Mouse (Mus musculus): ENCODE data around the gene Mapkapk3. TPM values are rescaled to one million over a fixed set of nuclear protein-coding genes. Genes with fewer than 3 reads are reported as not detected.

Gene Mapkapk3
- 3.6 and 4.8 TPM in 2 replicates for polyA plus RNA-seq (2014; fragmentation: Nextera tagmentation; extraction: Ambion mirVana)

GRCm38 (mm10) chr9:107289211-107290076 is at the start of gene Mapkapk3:
Gene Mapkapk3, minus strand, starts transcription at chr9:107289877.
- Histone ChIP-seq H3K9me3 (ENCODE audit: control insufficient read depth, low read length) (no peaks in the 10 kb centered on the region), H3K4me2 (ENCODE audit: low read depth) (peak within 1 kb of the TSS; percentile 77), H3K4me3 (ENCODE audit: low read depth, low read length) (peak within 1 kb of the TSS; percentile 38), H3K9ac (ENCODE audit: low read length) (peak within 1 kb of the TSS; percentile 33), H3K27ac (ENCODE audit: low read depth, low read length) (no peak within 1 kb of the TSS), H3K27me3 (ENCODE audit: control insufficient read depth, insufficient read depth, low read length) (0 out of 2 replicates have a peak, but pooled peaks cover 3% of the 10 kb centered on the region), H3K36me3 (ENCODE audit: control insufficient read depth, insufficient read depth, low read length) (no peaks in the 10 kb centered on the region), H3K4me1 (ENCODE audit: control insufficient read depth, insufficient read depth, low read length) (peaks cover 7% of the 10 kb centered on the region; the same call in 1 of the 2 replicates)
- WGBS, result 3% methylated on average over 47 of the region's 49 CpGs
- ATAC-seq (ENCODE audit: insufficient read depth, low FRiP score, low TSS enrichment), result peak; percentile 56; the same call in 1 of the 2 replicates
- peak; percentile 77 for DNase-seq (ENCODE audit: low spot score)

- peak within 1 kb of the TSS; percentile 68 for H3K9ac ChIP-seq (ENCODE audit: low read length)
- no peaks in the 10 kb centered on the region for H3K36me3 ChIP-seq (ENCODE audit: control insufficient read depth, insufficient read depth, low read length)
- H3K27me3 ChIP-seq (ENCODE audit: control insufficient read depth, insufficient read depth, low read length), result no peaks in the 10 kb centered on the region
- 6% methylated on average over 30 of the region's 30 CpGs for WGBS
- H3K27ac ChIP-seq (ENCODE audit: low read depth, low read length), result peak within 1 kb of the TSS; percentile 23; the same call in 1 of the 2 replicates
- ATAC-seq (ENCODE audit: insufficient read depth, low FRiP score, low TSS enrichment) (peak; percentile 65), DNase-seq (ENCODE audit: low spot score) (peak; percentile 83)
- peak within 1 kb of the TSS; percentile 89 for H3K4me2 ChIP-seq (ENCODE audit: low read depth)
- H3K9me3 ChIP-seq (ENCODE audit: control insufficient read depth, low read length), result no peaks in the 10 kb centered on the region
- peak within 1 kb of the TSS; percentile 52 for H3K4me3 ChIP-seq (ENCODE audit: low read depth, low read length)
- peaks cover 15% of the 10 kb centered on the region; the same call in 1 of the 2 replicates for H3K4me1 ChIP-seq (ENCODE audit: control insufficient read depth, insufficient read depth, low read length)
Measured at GRCm38 (mm10) chr9:107338172-107338883, 48.7 kb upstream of the Mapkapk3 start, which contains the start of gene Hemk1. Gene Hemk1, minus strand, starts transcription at chr9:107338350.

DNA sequence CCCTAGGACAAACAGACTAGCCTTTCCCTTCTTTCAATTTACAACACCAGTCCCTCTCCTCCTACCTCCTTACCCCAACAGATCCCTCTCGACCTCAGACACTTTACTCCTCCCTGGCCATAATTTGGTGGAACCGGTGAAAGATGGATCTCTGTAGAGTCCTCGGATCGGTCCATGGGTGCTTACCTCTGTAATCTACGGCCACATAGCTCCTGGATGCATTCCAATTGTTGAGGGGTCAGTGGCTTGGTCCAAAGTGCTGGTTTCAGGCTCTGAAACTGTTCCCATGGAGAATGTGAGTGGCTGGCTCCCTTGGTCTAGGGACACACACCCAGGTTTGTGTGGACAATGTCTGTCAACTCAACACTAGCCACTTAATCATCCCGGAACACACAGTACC is 46.7 kb upstream of the Mapkapk3 start:
- DNase-seq (ENCODE audit: low spot score) (no peak), ATAC-seq (ENCODE audit: insufficient read depth, low FRiP score, low TSS enrichment) (no peak)
- no peaks in the 10 kb centered on the region for H3K27me3 ChIP-seq (ENCODE audit: control insufficient read depth, insufficient read depth, low read length)
- H3K36me3 ChIP-seq (ENCODE audit: control insufficient read depth, insufficient read depth, low read length), result no peaks in the 10 kb centered on the region
- no peak overlapping the region for H3K27ac ChIP-seq (ENCODE audit: low read depth, low read length)
- WGBS, result 83% methylated on average over 6 of the region's 6 CpGs
- H3K9ac ChIP-seq (ENCODE audit: low read length), result no peak overlapping the region
- no peaks in the 10 kb centered on the region for H3K9me3 ChIP-seq (ENCODE audit: control insufficient read depth, low read length)
- H3K4me2 ChIP-seq (ENCODE audit: low read depth), result no peak overlapping the region
- no peak overlapping the region for H3K4me3 ChIP-seq (ENCODE audit: low read depth, low read length)
- peaks cover 15% of the 10 kb centered on the region; the same call in 1 of the 2 replicates for H3K4me1 ChIP-seq (ENCODE audit: control insufficient read depth, insufficient read depth, low read length)

GRCm38 (mm10) chr9:107335909-107336308 is 46.2 kb upstream of the Mapkapk3 start:
- H3K36me3 ChIP-seq (ENCODE audit: control insufficient read depth, insufficient read depth, low read length), result no peaks in the 10 kb centered on the region
- no peak overlapping the region for H3K9ac ChIP-seq (ENCODE audit: low read length)
- peaks cover 12% of the 10 kb centered on the region; the same call in 1 of the 2 replicates for H3K4me1 ChIP-seq (ENCODE audit: control insufficient read depth, insufficient read depth, low read length)
- H3K27ac ChIP-seq (ENCODE audit: low read depth, low read length), result no peak overlapping the region
- WGBS, result 18% methylated on average over 5 of the region's 5 CpGs
- no peak overlapping the region for H3K4me3 ChIP-seq (ENCODE audit: low read depth, low read length)
- no peaks in the 10 kb centered on the region for H3K27me3 ChIP-seq (ENCODE audit: control insufficient read depth, insufficient read depth, low read length)
- no peak for ATAC-seq (ENCODE audit: insufficient read depth, low FRiP score, low TSS enrichment)
- DNase-seq (ENCODE audit: low spot score), result peak; percentile 71
- H3K4me2 ChIP-seq (ENCODE audit: low read depth), result no peak overlapping the region
- no peaks in the 10 kb centered on the region for H3K9me3 ChIP-seq (ENCODE audit: control insufficient read depth, low read length)

DNA sequence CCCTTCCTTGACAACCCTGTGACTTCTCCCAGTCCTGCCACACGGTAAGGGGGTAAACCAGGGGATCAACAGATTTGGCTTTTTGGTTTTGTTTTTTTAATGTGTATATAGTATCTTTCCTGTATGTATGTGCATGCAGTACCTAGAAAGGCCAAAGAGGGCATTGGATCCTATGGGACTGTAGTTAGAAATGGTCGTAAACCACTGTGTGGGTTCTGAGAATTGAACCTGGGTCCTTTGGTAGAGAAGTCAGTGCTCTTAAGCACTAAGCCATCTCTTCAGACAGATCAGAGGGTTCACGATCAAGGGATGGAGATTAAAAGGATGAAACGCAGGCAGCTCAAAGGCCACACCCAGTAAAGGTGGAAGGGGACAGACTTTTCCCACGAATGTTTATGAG is 45.4 kb upstream of the Mapkapk3 start:
- WGBS, result 88% methylated on average over 5 of the region's 5 CpGs
- Histone ChIP-seq H3K36me3 (ENCODE audit: control insufficient read depth, insufficient read depth, low read length) (no peaks in the 10 kb centered on the region), H3K4me1 (ENCODE audit: control insufficient read depth, insufficient read depth, low read length) (peaks cover 10% of the 10 kb centered on the region; the same call in 1 of the 2 replicates), H3K9ac (ENCODE audit: low read length) (no peak overlapping the region), H3K27me3 (ENCODE audit: control insufficient read depth, insufficient read depth, low read length) (no peaks in the 10 kb centered on the region), H3K27ac (ENCODE audit: low read depth, low read length) (no peak overlapping the region), H3K4me3 (ENCODE audit: low read depth, low read length) (no peak overlapping the region), H3K9me3 (ENCODE audit: control insufficient read depth, low read length) (no peaks in the 10 kb centered on the region), H3K4me2 (ENCODE audit: low read depth) (no peak overlapping the region)
- DNase-seq (ENCODE audit: low spot score) (no peak), ATAC-seq (ENCODE audit: insufficient read depth, low FRiP score, low TSS enrichment) (no peak)

DNA sequence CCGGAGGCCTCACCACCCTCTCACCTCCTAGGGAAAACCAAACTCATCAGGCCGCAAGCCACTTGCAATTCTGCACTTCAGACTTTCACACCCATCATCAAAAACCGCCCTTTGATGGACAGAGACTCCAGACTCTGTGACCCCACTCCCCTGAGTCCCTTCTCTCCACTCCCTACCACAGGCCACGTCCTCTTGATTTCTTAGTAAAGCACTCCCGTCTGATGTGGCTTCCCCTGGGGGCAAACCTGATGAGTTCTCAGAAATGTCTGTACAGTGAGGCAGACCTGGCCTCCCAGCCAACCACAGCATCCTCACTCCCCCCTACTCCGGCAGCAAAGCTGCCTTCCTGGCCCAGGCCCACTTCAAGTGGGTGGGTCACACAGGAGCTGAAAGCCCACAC is 44.7 kb upstream of the Mapkapk3 start:
- DNase-seq (ENCODE audit: low spot score), result no peak
- H3K27me3 ChIP-seq (ENCODE audit: control insufficient read depth, insufficient read depth, low read length), result no peaks in the 10 kb centered on the region
- no peak for ATAC-seq (ENCODE audit: insufficient read depth, low FRiP score, low TSS enrichment)
- H3K4me2 ChIP-seq (ENCODE audit: low read depth), result no peak overlapping the region
- H3K36me3 ChIP-seq (ENCODE audit: control insufficient read depth, insufficient read depth, low read length), result no peaks in the 10 kb centered on the region
- no peaks in the 10 kb centered on the region for H3K9me3 ChIP-seq (ENCODE audit: control insufficient read depth, low read length)
- H3K4me3 ChIP-seq (ENCODE audit: low read depth, low read length), result no peak overlapping the region
- H3K27ac ChIP-seq (ENCODE audit: low read depth, low read length), result no peak overlapping the region
- H3K4me1 ChIP-seq (ENCODE audit: control insufficient read depth, insufficient read depth, low read length), result peaks cover 10% of the 10 kb centered on the region; the same call in 1 of the 2 replicates
- no peak overlapping the region for H3K9ac ChIP-seq (ENCODE audit: low read length)
- WGBS, result 86% methylated on average over 6 of the region's 6 CpGs

DNA sequence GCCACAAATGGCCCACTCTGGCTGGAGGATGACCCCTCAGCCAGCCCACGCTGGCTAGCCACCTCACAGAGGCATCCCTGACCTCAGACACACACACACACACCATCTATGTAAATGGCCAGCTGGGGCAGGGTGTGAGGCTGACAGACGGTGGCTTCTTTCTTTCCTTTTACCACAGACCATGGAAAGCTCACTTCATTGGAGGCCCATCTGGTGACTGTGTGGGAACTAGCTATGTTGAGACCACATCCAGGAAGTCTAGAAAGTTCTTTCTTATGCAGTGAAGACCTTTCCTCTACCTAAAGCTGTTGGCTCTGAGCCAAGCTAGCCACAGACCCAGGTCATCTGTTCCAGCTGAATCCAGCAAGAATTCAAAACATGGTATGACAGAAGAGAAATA is 44.0 kb upstream of the Mapkapk3 start:
- no peaks in the 10 kb centered on the region for H3K27me3 ChIP-seq (ENCODE audit: control insufficient read depth, insufficient read depth, low read length)
- DNase-seq (ENCODE audit: low spot score) (no peak), ATAC-seq (ENCODE audit: insufficient read depth, low FRiP score, low TSS enrichment) (no peak)
- no peaks in the 10 kb centered on the region for H3K36me3 ChIP-seq (ENCODE audit: control insufficient read depth, insufficient read depth, low read length)
- no peaks in the 10 kb centered on the region for H3K9me3 ChIP-seq (ENCODE audit: control insufficient read depth, low read length)
- H3K9ac ChIP-seq (ENCODE audit: low read length), result no peak overlapping the region
- H3K27ac ChIP-seq (ENCODE audit: low read depth, low read length), result no peak overlapping the region
- no peak overlapping the region for H3K4me3 ChIP-seq (ENCODE audit: low read depth, low read length)
- no peak overlapping the region for H3K4me2 ChIP-seq (ENCODE audit: low read depth)
- WGBS, result 61% methylated on average over 2 of the region's 2 CpGs
- H3K4me1 ChIP-seq (ENCODE audit: control insufficient read depth, insufficient read depth, low read length), result peaks cover 7% of the 10 kb centered on the region; the same call in 1 of the 2 replicates

GRCm38 (mm10) chr9:107330791-107331190 is 41.1 kb upstream of the Mapkapk3 start:
- no peak for DNase-seq (ENCODE audit: low spot score)
- ATAC-seq (ENCODE audit: insufficient read depth, low FRiP score, low TSS enrichment), result no peak
- Histone ChIP-seq H3K36me3 (ENCODE audit: control insufficient read depth, insufficient read depth, low read length) (no peaks in the 10 kb centered on the region; the same call in 1 of the 2 replicates), H3K4me1 (ENCODE audit: control insufficient read depth, insufficient read depth, low read length) (no peaks in the 10 kb centered on the region), H3K27me3 (ENCODE audit: control insufficient read depth, insufficient read depth, low read length) (no peaks in the 10 kb centered on the region), H3K9me3 (ENCODE audit: control insufficient read depth, low read length) (no peaks in the 10 kb centered on the region), H3K9ac (ENCODE audit: low read length) (no peak overlapping the region), H3K4me2 (ENCODE audit: low read depth) (no peak overlapping the region), H3K4me3 (ENCODE audit: low read depth, low read length) (no peak overlapping the region), H3K27ac (ENCODE audit: low read depth, low read length) (no peak overlapping the region)
- WGBS, result 86% methylated on average over 6 of the region's 6 CpGs
